Mouse (Mus musculus) kidney, postnatal 0 days (tissue): ENCODE measurements around the gene H2-M5. TPM values are rescaled to one million over a fixed set of nuclear protein-coding genes. Genes with fewer than 3 reads are reported as not detected.
"Not testable (repeated sequence)": the region's sequence is repeated elsewhere in the genome, so short reads cannot be mapped to it uniquely, and the experiment has no call there.

Experiments used
- ATAC-seq: fragments of 200-750 bp; cut with Nextera tagmentation; replicated peaks from 2 replicates; pipeline ENCODE4 v1.8.0; 2017; ENCODE audit warnings: low read depth, moderate number of reproducible peaks, moderate TSS enrichment, moderate library complexity; ENCODE audit not compliant: low FRiP score
- DNase-seq: peaks from one replicate; pipeline ENCODE4 v3.0.0-alpha.2; 2016; ENCODE audit warnings: low spot score
- H3K27ac ChIP-seq: fragments of 300-500 bp; sonication (generic); 2 replicates; pipeline ENCODE4 v1.5.1; 2014; ENCODE audit warnings: mild to moderate bottlenecking
- H3K27me3 ChIP-seq: fragments of 300-500 bp; sonication (generic); 2 replicates; pipeline ENCODE4 v1.6.1; 2014; ENCODE audit warnings: low read length, mixed read lengths; ENCODE audit not compliant: insufficient read depth
- H3K36me3 ChIP-seq: fragments of 300-500 bp; sonication (generic); 2 replicates; pipeline ENCODE4 v1.6.1; 2014; ENCODE audit warnings: low read length, mixed read lengths; ENCODE audit not compliant: insufficient read depth
- H3K4me1 ChIP-seq: fragments of 300-500 bp; sonication (generic); replicated peaks from 2 replicates; pipeline ENCODE4 v1.6.1; 2014; ENCODE audit warnings: antibody characterized with exemption, low read length, mixed read lengths; ENCODE audit not compliant: insufficient read depth
- H3K4me2 ChIP-seq: fragments of 300-500 bp; sonication (generic); 2 replicates; pipeline ENCODE4 v1.6.1; 2014; ENCODE audit warnings: mild to moderate bottlenecking, low read length, moderate library complexity, mixed read lengths
- H3K4me3 ChIP-seq: fragments of 300-500 bp; sonication (generic); replicated peaks from 2 replicates; pipeline ENCODE4 v1.5.1; 2014; ENCODE audit warnings: low read depth, low read length
- H3K9ac ChIP-seq: fragments of 300-500 bp; sonication (generic); 2 replicates; pipeline ENCODE4 v1.6.1; 2014; ENCODE audit warnings: low read depth, low read length
- H3K9me3 ChIP-seq: fragments of 300-500 bp; sonication (generic); replicated peaks from 2 replicates; pipeline ENCODE4 v1.6.1; 2016; ENCODE audit warnings: low read length, inconsistent platforms, mixed read lengths
- CTCF ChIP-seq: IDR thresholded peaks from 2 replicates; pipeline ENCODE4 v1.5.1; 2016; ENCODE audit warnings: antibody characterized with exemption, low read depth, mild to moderate bottlenecking, moderate library complexity
- WGBS: fragments of 180-500 bp; shearing (Covaris S2); extraction: QIAGEN DNeasy Blood & Tissue Kit; methylation state at CpG from one replicate; pipeline ENCODE4 v1.1.7; 2014; 5-methylcytosine and 5-hydroxymethylcytosine counted together
- polyA plus RNA-seq: library from polyadenylated mRNA; unstranded; fragments of >200 nt; fragmentation: Nextera tagmentation; extraction: Ambion mirVana; gene quantifications from 2 replicates; pipeline ENCODE4 v1.2.1, GENCODE M21; 2015

The H2-M5 gene
- polyA plus RNA-seq, 1 experiment from 2014 or later: 0.08 TPM

DNA sequence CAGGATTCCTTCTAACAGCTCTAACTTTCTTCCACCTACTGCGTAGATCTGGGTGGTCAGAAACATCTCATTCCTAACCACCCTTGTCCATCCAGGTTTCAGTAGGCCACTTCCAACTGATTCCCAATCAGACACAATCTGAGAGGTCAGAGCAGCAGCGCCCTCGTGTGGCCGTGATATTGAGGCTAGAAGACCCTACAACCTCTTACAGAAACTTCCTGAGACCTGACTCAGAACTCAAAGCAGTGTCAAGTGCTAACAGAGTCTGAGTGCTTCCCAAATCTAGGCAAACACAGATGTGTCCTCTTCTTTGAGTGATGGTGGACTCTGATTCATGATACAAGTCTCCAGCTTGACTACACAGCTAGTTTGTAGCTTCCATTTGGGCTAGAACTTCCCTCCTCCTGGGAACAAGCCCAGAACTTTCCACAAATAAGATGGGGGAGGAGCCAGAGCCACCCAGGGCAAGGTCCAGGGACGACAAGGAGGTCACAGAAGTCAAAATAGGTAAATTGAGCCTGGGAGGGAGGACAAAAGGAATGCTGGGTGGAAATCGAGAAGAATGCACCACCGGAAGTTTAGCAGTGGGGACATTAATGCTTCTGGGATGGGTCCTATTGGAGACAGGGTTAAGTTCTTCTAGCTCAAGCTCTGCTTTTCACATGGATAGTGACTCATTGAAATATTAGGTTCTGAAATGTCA lies 7.8 kb upstream of the H2-M5 start:
- no peaks in the 10 kb centered on the region for H3K9me3 ChIP-seq
- DNase-seq (peak; percentile 91), ATAC-seq (no peak)
- H3K4me1 ChIP-seq: no peaks in the 10 kb centered on the region
- no peak overlapping the region for H3K27ac ChIP-seq
- H3K27me3 ChIP-seq: no peaks in the 10 kb centered on the region
- no peak overlapping the region for H3K4me2 ChIP-seq
- TF ChIP-seq CTCF: peak; percentile 91
- H3K4me3 ChIP-seq: no peak overlapping the region
- WGBS: 17% methylated on average over 7 of the region's 7 CpGs
- no peaks in the 10 kb centered on the region for H3K36me3 ChIP-seq
- H3K9ac ChIP-seq: no peak overlapping the region

GRCm38 (mm10) chr17:36995448-36995847 lies 6.1 kb upstream of the H2-M5 start:
- Histone ChIP-seq H3K27me3 (no peaks in the 10 kb centered on the region), H3K36me3 (no peaks in the 10 kb centered on the region), H3K4me3 (no peak overlapping the region), H3K9ac (no peak overlapping the region), H3K9me3 (no peaks in the 10 kb centered on the region), H3K4me2 (no peak overlapping the region), H3K27ac (no peak overlapping the region), H3K4me1 (no peaks in the 10 kb centered on the region)
- WGBS: 65% methylated on average over 3 of the region's 3 CpGs
- TF ChIP-seq CTCF: no peak
- no peak for ATAC-seq
- no peak for DNase-seq

- no peaks in the 10 kb centered on the region for H3K36me3 ChIP-seq
- no peaks in the 10 kb centered on the region for H3K4me1 ChIP-seq
- no peak overlapping the region for H3K4me2 ChIP-seq
- no peak for TF ChIP-seq CTCF
- DNase-seq (no peak), ATAC-seq (no peak)
- H3K27ac ChIP-seq: no peak overlapping the region
- 86% methylated on average over 2 of the region's 2 CpGs for WGBS
- no peak overlapping the region for H3K9ac ChIP-seq
- H3K9me3 ChIP-seq: no peaks in the 10 kb centered on the region
- H3K4me3 ChIP-seq: no peak overlapping the region
- no peaks in the 10 kb centered on the region for H3K27me3 ChIP-seq
These were observed 5.2 kb upstream of the H2-M5 start for GRCm38 (mm10) chr17:36994528-36994927.

- 91% methylated on average over 4 of the region's 4 CpGs for WGBS
- DNase-seq: no peak
- H3K27me3 ChIP-seq: 0 out of 2 replicates have a peak, but pooled peaks cover under 1% of the 10 kb centered on the region
- no peaks in the 10 kb centered on the region for H3K4me1 ChIP-seq
- H3K9ac ChIP-seq: no peak overlapping the region
- no peaks in the 10 kb centered on the region for H3K36me3 ChIP-seq
- H3K9me3 ChIP-seq: no peaks in the 10 kb centered on the region
- ATAC-seq: no peak
- no peak overlapping the region for H3K4me2 ChIP-seq
- H3K27ac ChIP-seq: no peak overlapping the region
- no peak overlapping the region for H3K4me3 ChIP-seq
- no peak for TF ChIP-seq CTCF
These were observed 4.5 kb upstream of the H2-M5 start for GRCm38 (mm10) chr17:36993770-36994325.

DNA sequence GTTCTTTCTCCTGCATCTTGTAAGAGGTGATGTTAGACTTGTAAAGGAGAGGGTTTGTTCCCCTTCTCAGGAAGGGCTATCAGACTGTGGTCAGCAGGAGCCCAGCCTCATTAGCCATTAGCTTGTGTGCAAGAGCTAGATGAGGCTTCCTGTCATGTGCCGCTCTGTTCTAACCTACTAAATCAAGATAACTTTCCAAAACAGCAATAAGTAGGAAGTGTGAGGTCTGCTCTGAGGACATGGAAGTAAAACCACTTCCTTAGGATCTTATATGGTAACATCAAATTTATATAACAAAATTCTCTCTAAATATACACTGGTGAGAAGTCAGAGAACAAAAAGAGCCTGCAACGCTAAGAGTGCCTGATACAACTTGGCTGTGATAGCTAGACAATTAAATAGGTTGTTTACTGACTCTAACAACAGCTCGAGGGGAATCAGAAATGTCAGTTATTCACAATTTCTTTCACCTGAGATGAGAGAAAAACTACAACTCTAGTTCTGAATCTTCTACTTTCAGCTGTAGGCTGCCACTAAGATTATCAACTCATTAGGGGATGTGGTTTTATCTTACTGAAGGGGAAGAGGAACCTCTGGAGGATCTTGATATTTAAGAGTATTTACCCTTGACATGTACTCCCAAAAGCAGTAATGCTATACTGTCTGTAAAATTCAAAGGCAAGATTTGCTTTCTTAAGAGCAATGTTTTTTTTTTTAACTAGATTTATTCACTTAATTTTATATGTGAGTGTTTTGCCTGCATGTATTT lies 3.2 kb upstream of the H2-M5 start:
- Histone ChIP-seq H3K27me3 (peaks cover 10% of the 10 kb centered on the region; the same call in 1 of the 2 replicates), H3K9ac (no peak overlapping the region), H3K4me3 (no peak overlapping the region), H3K4me2 (no peak overlapping the region), H3K36me3 (no peaks in the 10 kb centered on the region), H3K9me3 (no peaks in the 10 kb centered on the region), H3K27ac (no peak overlapping the region), H3K4me1 (no peaks in the 10 kb centered on the region)
- 64% methylated on average over 3 of the region's 3 CpGs for WGBS
- no peak for ATAC-seq
- no peak for TF ChIP-seq CTCF
- no peak for DNase-seq

GRCm38 (mm10) chr17:36990630-36991029 lies 1.3 kb upstream of the H2-M5 start:
- WGBS: 93% methylated on average over 6 of the region's 6 CpGs
- not testable (repeated sequence) for H3K27ac ChIP-seq, H3K4me3 ChIP-seq, H3K4me1 ChIP-seq, H3K36me3 ChIP-seq, H3K9ac ChIP-seq, DNase-seq, ATAC-seq, H3K4me2 ChIP-seq, H3K9me3 ChIP-seq
- H3K27me3 ChIP-seq: peaks cover 10% of the 10 kb centered on the region; the same call in 1 of the 2 replicates
